Mouse (Mus musculus): ENCODE results near the gene Olfr1168.

DNA sequence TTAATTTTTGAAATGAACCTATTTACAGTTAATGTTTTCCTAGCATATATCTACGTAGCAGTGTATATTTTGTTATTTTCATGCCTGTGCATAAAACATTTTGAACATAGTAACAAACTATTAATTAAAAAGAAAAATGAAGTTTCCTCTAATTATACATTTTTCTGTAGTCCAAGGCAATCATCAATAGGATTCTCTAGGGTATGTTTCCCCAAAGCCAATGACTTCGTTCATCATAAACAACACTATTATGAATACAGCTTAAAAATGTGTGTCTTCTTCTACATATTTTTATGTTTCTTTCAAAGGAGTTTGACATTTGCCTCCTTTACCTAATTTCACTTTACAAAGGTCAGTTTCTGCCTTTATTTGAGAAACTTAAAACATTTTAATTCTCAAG, at the start of gene Olfr1168:
- TF ChIP-seq CTCF (IDR thresholded peaks at IDR 0.05; ENCODE audit: control insufficient read depth, insufficient read depth, low read length) (no peak), POLR2A (IDR thresholded peaks at IDR 0.05; ENCODE audit: borderline replicate concordance, control insufficient read depth, low read depth, low read length) (no peak)
